Mouse (Mus musculus): ENCODE data around the gene Lce6a.

The Lce6a gene

DNA sequence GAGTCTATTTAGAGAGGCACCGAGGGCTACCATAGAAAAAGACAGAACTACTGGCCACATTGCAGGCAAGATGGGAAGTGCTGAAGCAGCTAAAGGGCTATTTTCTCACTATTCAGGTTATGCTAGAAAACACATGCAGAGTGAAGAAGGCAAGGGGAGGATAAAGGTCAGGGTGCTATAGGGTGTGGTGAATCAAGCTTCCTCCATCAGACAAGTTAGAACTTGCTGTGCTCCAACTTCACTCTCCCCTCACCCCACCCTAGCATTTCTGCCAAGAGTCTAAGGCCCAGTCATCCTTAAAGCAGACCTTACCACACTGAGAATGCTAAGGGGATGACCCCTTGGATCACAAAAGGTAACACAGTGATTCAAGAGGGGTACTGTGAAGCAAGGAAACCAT, 42.0 kb downstream of the Lce6a start:
- H3K4me3 ChIP-seq (replicated peaks; ENCODE audit: low read length): no peak overlapping the region
- H3K36me3 ChIP-seq (ENCODE audit: insufficient read depth, low read length): no peaks in the 10 kb centered on the region
- H3K9me3 ChIP-seq (ENCODE audit: low read length): no peaks in the 10 kb centered on the region
- H3K4me1 ChIP-seq (replicated peaks; ENCODE audit: low read depth, low read length): no peaks in the 10 kb centered on the region
- TF ChIP-seq POU5F1 (IDR thresholded peaks at IDR 0.05; ENCODE audit: borderline replicate concordance, low read length): no peak
- TF ChIP-seq CTCF (conservative IDR thresholded peaks at IDR 0.05; ENCODE audit: low read length): no peak
- H3K27me3 ChIP-seq (ENCODE audit: insufficient read depth, low read length): no peaks in the 10 kb centered on the region

DNA sequence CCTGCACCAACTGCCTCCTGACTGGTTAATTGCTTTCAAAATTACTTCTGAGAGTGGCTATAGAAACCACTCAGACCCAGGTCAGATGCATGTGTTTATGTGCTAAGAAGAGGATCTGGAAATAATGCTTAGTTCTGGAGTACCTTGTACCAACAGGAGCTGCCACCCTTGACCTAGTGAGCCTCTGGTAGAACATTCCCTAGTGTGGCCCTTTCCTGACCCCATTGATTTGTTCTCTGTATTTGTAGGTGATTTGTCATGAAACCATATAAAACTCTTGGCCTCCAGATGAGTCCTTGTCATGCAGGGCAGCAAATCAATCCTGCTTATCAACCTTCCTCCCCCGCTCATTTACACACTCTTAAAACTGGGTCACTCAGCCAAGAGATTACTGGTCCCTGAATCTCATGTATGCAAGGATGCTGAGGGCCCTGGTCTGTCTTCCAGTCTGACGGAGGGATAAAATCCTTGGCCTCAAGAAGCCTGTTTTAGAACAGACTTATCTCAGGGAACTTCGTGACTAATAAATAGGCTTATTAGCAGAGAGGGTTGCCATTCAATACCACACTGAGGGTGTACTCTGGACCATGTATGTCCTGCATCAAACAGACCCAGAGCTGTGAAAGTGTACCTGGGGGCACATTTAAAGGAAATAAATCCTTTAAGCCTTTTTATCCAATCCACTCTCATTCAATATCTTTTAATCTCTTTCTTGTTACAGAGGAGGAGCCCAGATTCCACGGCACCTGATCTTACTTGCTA, 42.6 kb downstream of the Lce6a start:
- no peaks in the 10 kb centered on the region for H3K4me1 ChIP-seq (replicated peaks; ENCODE audit: low read depth, low read length)
- H3K4me3 ChIP-seq (replicated peaks; ENCODE audit: low read length): no peak overlapping the region
- H3K27me3 ChIP-seq (ENCODE audit: insufficient read depth, low read length): no peaks in the 10 kb centered on the region
- no peaks in the 10 kb centered on the region for H3K9me3 ChIP-seq (ENCODE audit: low read length)
- TF ChIP-seq CTCF (conservative IDR thresholded peaks at IDR 0.05; ENCODE audit: low read length) (no peak), POU5F1 (IDR thresholded peaks at IDR 0.05; ENCODE audit: borderline replicate concordance, low read length) (no peak), NANOG (IDR thresholded peaks at IDR 0.05; ENCODE audit: borderline replicate concordance, low read length) (no peak)
- H3K36me3 ChIP-seq (ENCODE audit: insufficient read depth, low read length): no peaks in the 10 kb centered on the region

DNA sequence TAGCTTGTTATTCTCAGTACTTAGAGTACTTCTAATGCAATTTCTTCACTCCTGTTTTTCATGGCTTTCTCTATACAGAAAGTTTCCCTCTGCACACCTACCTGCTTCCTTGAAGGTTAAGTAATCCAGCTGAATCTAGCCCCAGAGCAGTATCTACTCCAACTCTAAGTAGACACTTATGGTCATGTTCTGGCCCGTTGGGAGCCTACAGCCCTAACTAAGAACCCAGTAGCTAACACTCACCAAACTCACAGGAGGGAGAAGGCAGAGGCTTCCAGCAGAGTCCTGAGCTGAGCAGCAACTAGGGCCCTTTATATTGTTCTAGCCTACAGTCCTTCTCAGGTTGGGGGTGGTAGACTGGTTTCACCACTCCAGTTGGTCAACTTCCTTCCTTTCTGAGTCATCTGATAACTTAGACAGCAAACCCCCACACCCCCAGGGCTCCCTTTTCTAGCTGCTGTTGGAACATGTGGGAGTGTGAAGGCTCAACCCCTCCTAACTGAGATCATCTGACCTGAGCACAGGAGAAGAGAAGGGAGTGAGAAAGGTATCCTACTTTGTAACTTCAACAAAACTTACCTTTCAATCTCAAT, 47.9 kb downstream of the Lce6a start, which contains the start of gene Ivl:
Gene Ivl (minus strand): TSS at position 287 of the 593 bp plus-strand sequence.
- H3K4me3 ChIP-seq (replicated peaks; ENCODE audit: low read length): no peak within 1 kb of the TSS
- H3K27me3 ChIP-seq (ENCODE audit: insufficient read depth, low read length): peaks cover 11% of the 10 kb centered on the region
- TF ChIP-seq POU5F1 (IDR thresholded peaks at IDR 0.05; ENCODE audit: borderline replicate concordance, low read length) (no peak), NANOG (IDR thresholded peaks at IDR 0.05; ENCODE audit: borderline replicate concordance, low read length) (no peak), CTCF (conservative IDR thresholded peaks at IDR 0.05; ENCODE audit: low read length) (no peak)
- no peaks in the 10 kb centered on the region for H3K36me3 ChIP-seq (ENCODE audit: insufficient read depth, low read length)
- H3K4me1 ChIP-seq (replicated peaks; ENCODE audit: low read depth, low read length): no peaks in the 10 kb centered on the region
- H3K9me3 ChIP-seq (ENCODE audit: low read length): no peaks in the 10 kb centered on the region

DNA sequence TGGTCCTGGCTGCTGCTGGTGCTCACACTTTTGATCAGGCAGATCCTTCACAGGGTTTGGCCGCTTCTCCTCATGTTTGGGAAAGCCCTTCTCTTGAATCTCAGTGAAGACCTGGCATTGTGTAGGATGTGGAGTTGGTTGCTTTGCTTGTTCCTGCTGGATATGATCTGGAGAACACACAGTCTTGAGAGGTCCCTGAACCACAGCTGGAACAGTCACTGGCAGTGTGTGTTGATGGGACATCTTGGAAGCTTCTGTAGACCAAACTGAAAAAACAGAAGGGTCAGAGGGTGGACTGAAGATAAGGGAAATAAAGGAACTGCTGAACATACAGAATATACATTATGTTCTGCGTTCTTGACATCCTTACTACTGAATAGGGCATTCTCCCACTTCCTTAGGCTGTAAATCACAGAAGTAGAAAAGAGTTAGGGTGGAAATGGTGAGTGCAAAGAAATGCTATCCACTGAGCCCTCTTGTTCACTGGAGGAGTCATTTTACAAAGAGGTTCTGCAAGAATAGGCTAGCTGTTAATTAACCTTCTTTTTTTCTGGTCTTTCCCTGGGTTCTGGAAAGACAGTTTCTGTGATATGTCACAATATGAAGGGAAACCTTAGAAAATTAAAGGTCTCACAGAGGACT, 48.8 kb downstream of the Lce6a start:
- Histone ChIP-seq H3K9me3 (ENCODE audit: low read length) (no peaks in the 10 kb centered on the region), H3K4me3 (replicated peaks; ENCODE audit: low read length) (no peak overlapping the region), H3K27me3 (ENCODE audit: insufficient read depth, low read length) (peaks cover 11% of the 10 kb centered on the region), H3K4me1 (replicated peaks; ENCODE audit: low read depth, low read length) (no peaks in the 10 kb centered on the region), H3K36me3 (ENCODE audit: insufficient read depth, low read length) (no peaks in the 10 kb centered on the region)
- TF ChIP-seq CTCF (conservative IDR thresholded peaks at IDR 0.05; ENCODE audit: low read length) (no peak), POU5F1 (IDR thresholded peaks at IDR 0.05; ENCODE audit: borderline replicate concordance, low read length) (no peak), NANOG (IDR thresholded peaks at IDR 0.05; ENCODE audit: borderline replicate concordance, low read length) (no peak)
